Mouse (Mus musculus) erythroblast, embryonic 14.5 days (primary cell): ENCODE data around the gene Dpp8.
"Not testable (repeated sequence)": the region's sequence is repeated elsewhere in the genome, so short reads cannot be mapped to it uniquely, and the experiment has no call there.

Source experiments
- GATA1 ChIP-seq: IDR thresholded peaks from 2 replicates; pipeline ENCODE4 v1.6.1; 2012; ENCODE audit warnings: low read length, inconsistent platforms, mixed read lengths
- TAL1 ChIP-seq: IDR thresholded peaks from 3 replicates; pipeline ENCODE4 v1.6.1; 2012; ENCODE audit warnings: low read length, inconsistent platforms, mixed read lengths

- TF ChIP-seq GATA1, TAL1: not testable (repeated sequence)
Observed at GRCm38 (mm10) chr9:65080141-65080540, 47.9 kb downstream of the Dpp8 start.
